Mouse (Mus musculus) gastrocnemius, postnatal 14 days (tissue): ENCODE results near the gene Ralgapa2. TPM values are rescaled to one million over a fixed set of nuclear protein-coding genes. Genes with fewer than 3 reads are reported as not detected.

ENCODE experiments used
- DNase-seq: peaks from one replicate; pipeline ENCODE4 v3.0.0; 2021; ENCODE audit warnings: mixed read lengths
- intact Hi-C: fragments of 180-260 bp; cut with DNase I; formaldehyde crosslinking; loops from one replicate; pipeline ENCODE4 v1.15.1; 2025; ENCODE audit warnings: low total_unique reads
- total RNA-seq, 2 experiments: library from RNA; stranded (reverse); gene quantifications; 2 replicates each; pipeline ENCODE4 v1.2.3; 2021

The Ralgapa2 gene
- total RNA-seq, 2 experiments from 2014 or later: 2.9 to 5.0 TPM

- no peak for DNase-seq
- intact Hi-C loops: no loop called here
Measured at GRCm38 (mm10) chr2:146245401-146245800, 266.7 kb downstream of the Ralgapa2 start.

- DNase-seq: no peak
- intact Hi-C loops: no loop called here
Measured at GRCm38 (mm10) chr2:146244049-146244448, 268.1 kb downstream of the Ralgapa2 start.

GRCm38 (mm10) chr2:146239196-146239747 lies 272.9 kb downstream of the Ralgapa2 start:
- intact Hi-C loops: no loop called here
- no peak for DNase-seq

- intact Hi-C loops: no loop called here
- no peak for DNase-seq
Measured at GRCm38 (mm10) chr2:146231485-146231884, 280.7 kb downstream of the Ralgapa2 start.

GRCm38 (mm10) chr2:146228435-146228834 lies 283.7 kb downstream of the Ralgapa2 start:
- no peak for DNase-seq
- intact Hi-C loops: no loop called here

- intact Hi-C loops: no loop called here
- no peak for DNase-seq
Measured at GRCm38 (mm10) chr2:146227646-146228045, 284.5 kb downstream of the Ralgapa2 start.

GRCm38 (mm10) chr2:146226484-146226883 lies 285.7 kb downstream of the Ralgapa2 start:
- DNase-seq: no peak

GRCm38 (mm10) chr2:146225818-146226217 lies 286.3 kb downstream of the Ralgapa2 start:
- intact Hi-C loops: no loop called here

More at GRCm38 (mm10) chr2:146226484-146226883, 285.7 kb downstream of the Ralgapa2 start:
- intact Hi-C loops: no loop called here

GRCm38 (mm10) chr2:146224141-146224540 lies 288.0 kb downstream of the Ralgapa2 start:
- no peak for DNase-seq
- intact Hi-C loops: no loop called here

More at GRCm38 (mm10) chr2:146225818-146226217, 286.3 kb downstream of the Ralgapa2 start:
- no peak for DNase-seq

- intact Hi-C loops: no loop called here
Measured at GRCm38 (mm10) chr2:146223176-146223905, 288.8 kb downstream of the Ralgapa2 start.

GRCm38 (mm10) chr2:146222279-146223175 lies 289.6 kb downstream of the Ralgapa2 start:
- intact Hi-C loops: no loop called here
- no peak for DNase-seq

More at GRCm38 (mm10) chr2:146223176-146223905, 288.8 kb downstream of the Ralgapa2 start:
- DNase-seq: no peak

- intact Hi-C loops: no loop called here
- no peak for DNase-seq
Measured at GRCm38 (mm10) chr2:146221929-146222278, 290.2 kb downstream of the Ralgapa2 start.

- peak; percentile 37 for DNase-seq
- intact Hi-C loops: no loop called here
Measured at GRCm38 (mm10) chr2:146221076-146221928, 290.8 kb downstream of the Ralgapa2 start, which contains the start of gene Insm1. Gene Insm1 (plus strand): TSS chr2:146221921.

- intact Hi-C loops: no loop called here
Measured at GRCm38 (mm10) chr2:146220591-146221075, 291.5 kb downstream of the Ralgapa2 start.

GRCm38 (mm10) chr2:146219791-146220190 lies 292.4 kb downstream of the Ralgapa2 start:
- intact Hi-C loops: loop anchor here (10.0 kb wide), 1 partner anchor 195 kb away; no protein-coding TSS in a partner anchor
- DNase-seq: no peak

More at GRCm38 (mm10) chr2:146220591-146221075, 291.5 kb downstream of the Ralgapa2 start:
- no peak for DNase-seq

- no peak for DNase-seq
- intact Hi-C loops: loop anchor here (10.0 kb wide), 1 partner anchor 196 kb away; no protein-coding TSS in a partner anchor
Measured at GRCm38 (mm10) chr2:146218881-146219535, 293.1 kb downstream of the Ralgapa2 start.

GRCm38 (mm10) chr2:146218161-146218691 lies 293.9 kb downstream of the Ralgapa2 start:
- no peak for DNase-seq
- intact Hi-C loops: loop anchor here (10.0 kb wide), 1 partner anchor 197 kb away; no protein-coding TSS in a partner anchor
